Mouse (Mus musculus) fat pad, adult 2 months (tissue): ENCODE data around the gene Nat8.
"Not testable (repeated sequence)": the region's sequence is repeated elsewhere in the genome, so short reads cannot be mapped to it uniquely, and the experiment has no call there.

ENCODE experiments used
- DNase-seq: peaks from one replicate; pipeline ENCODE4 v3.0.0-alpha.2; 2011; ENCODE audit warnings: low read depth, low spot score; ENCODE audit errors: extremely low read depth

Nat8 gene

GRCm38 (mm10) chr6:85836827-85837226 is 4.9 kb upstream of the Nat8 start:
- not testable (repeated sequence) for DNase-seq

DNA sequence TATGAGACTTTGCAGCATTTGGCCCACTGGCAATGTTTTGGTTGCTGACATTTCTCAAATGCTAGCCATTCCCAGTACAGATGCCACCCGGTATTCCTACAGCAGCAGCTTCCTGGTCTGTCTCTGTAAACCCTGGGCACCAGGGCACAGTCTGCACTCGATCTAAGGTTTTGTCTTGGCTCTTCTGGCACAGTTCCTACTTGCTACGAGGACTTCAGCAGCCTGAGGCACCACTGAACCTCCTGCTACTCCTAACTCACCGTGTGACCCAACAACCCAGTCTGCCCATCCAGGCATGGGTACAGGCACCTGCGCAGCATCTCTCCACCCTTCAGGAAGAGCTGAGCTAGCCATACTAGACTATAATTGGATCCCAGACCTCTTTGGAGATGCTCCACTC is 4.2 kb upstream of the Nat8 start:
- DNase-seq, result not testable (repeated sequence)

DNA sequence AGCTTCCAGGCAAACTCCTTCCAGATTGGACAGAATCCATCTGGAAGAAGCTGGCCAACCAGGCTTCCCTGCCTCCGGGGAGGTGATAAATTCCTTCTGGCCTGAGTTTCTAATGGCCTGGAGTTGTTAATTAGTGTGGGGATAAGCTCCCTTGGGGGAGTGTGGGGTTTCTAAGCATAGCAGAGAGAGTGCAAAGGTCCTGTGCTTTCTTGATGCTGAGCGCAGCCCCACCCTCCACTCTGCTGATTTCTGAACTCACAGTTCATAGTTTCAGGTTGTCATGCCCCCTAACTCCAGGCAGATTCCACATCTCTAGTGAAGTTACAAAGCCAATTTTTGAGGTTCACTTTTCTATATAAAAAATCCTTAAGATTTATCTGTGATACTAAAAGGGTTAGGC is 3.2 kb upstream of the Nat8 start:
- not testable (repeated sequence) for DNase-seq

- not testable (repeated sequence) for DNase-seq
Observed at GRCm38 (mm10) chr6:85834504-85835100, 2.7 kb upstream of the Nat8 start.

GRCm38 (mm10) chr6:85829462-85829861 is 2.4 kb downstream of the Nat8 start:
- DNase-seq, result no peak

DNA sequence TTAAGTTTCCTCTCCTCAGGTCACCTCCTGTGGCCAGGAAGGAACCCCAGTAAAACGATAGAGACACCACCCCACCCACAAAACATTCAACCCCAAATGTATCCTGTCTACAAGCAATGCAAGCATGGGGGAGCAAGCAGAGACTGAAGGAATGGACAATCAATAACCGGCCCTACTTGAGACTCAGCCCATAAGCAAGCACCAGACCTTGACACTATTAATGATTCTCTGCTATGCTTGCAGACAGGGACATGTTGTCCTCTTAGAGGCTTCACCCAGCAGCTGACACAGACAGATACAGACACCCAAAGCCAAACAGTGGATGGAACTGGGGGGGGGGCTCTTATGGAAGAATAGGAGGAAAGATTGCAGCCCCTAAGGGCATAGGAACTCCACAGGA is 6.0 kb downstream of the Nat8 start:
- DNase-seq, result no peak

- DNase-seq, result no peak
Observed at GRCm38 (mm10) chr6:85823382-85824090, 8.3 kb downstream of the Nat8 start.

DNA sequence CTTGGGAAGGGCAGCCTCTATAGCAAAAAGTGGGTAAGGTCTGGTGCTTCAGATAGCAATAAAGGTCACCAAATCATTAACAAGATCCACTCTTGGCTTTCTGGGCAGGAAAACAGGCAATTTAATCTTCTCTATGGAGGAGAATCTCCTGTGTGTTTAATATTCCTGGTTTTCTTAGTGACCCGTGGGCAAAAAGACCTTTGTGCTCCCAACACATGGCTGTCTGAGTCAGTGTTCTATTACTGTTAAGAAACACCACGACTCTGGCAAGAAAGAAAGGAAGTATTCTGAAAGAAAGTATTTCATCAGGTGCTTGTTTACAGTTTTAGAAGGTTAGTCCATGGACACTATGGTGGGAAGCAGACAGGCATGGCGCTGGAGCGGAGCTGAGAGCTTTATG is 9.6 kb downstream of the Nat8 start:
- no peak for DNase-seq

GRCm38 (mm10) chr6:85820837-85821236 is 11.0 kb downstream of the Nat8 start, which contains the start of the genes Nat8f6 and Nat8f5:
Gene Nat8f6, minus strand, starts transcription at chr6:85820954.
Gene Nat8f5, minus strand, starts transcription at chr6:85820972.
- DNase-seq, result no peak

DNA sequence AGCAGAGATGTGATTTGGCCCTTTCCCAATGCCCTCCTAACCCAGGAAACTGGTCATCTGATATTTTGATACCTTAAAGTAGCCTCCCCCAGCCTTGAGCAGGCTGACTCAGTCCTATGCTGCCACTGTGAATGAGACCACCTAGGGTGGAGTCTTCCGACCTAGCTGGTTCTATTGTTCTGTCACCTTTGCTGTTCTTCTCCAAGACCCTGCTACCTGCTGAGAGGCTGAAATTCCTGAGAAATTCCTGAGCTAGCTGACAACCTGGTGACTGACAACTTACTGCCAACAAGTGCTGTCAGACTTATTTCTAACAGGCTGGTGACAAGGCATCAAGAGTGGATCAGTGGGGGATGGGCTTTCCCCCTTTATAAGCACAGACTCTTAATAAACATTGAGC is 13.5 kb downstream of the Nat8 start:
- no peak for DNase-seq

GRCm38 (mm10) chr6:85813339-85813738 is 18.5 kb downstream of the Nat8 start:
- no peak for DNase-seq

GRCm38 (mm10) chr6:85810942-85811537 is 20.8 kb downstream of the Nat8 start:
- not testable (repeated sequence) for DNase-seq

DNA sequence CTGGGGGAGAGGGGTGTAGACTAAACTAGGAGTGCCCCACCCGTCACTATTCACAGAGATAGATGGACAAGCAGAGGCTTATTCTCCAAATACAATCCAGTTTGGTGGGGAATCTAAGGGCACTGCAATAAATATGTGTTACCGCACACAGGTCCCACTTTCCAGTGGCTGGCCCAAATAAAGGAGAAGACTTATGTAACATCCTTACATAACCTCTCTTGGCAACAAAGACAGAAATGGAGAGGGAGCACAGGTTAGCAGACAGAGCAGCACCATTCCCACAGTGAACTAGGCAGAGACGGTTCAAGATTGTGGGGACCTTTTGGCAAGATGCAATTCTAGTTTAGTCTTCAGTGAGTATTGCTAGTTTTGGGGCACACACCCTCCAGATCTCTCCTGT is 21.4 kb downstream of the Nat8 start:
- DNase-seq, result not testable (repeated sequence)

DNA sequence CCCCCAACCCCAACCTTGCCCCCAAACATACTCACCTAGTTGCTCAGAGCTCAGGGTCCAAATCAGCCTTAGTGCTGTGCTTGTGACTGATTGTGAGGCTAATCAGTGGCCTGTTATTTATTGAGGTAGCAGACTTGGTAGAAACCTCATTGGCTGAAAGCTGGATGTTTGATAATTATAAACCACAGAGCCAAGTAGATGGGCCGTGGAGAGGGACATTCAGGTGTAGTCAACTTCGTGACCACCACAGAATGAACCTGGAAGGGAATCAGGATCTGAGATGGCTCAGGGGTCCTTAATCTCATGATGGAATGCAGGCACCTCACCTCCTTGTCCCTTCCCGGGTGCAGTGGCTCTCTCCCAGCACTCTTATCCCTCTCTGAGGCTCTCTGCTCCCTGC is 22.1 kb downstream of the Nat8 start:
- DNase-seq, result not testable (repeated sequence)

DNA sequence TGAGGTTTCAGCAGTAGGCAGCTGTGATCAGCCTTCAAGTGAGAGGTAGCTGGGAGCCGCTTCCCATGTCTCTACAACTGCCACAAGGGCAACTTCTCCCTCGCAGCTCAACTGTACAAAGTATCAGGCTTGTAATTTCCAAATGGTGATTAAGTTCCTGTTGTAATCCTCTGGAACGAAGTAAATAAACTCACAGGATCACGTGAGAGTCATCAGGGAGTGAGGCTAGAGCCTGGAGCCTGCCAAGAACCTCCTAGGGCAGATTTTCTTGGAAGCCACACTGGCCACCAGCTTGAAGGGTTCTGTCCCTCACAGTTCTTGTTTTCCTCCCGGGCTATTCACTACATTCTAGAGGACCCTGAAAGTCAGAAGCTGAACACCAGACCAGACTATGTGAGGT is 28.7 kb downstream of the Nat8 start:
- DNase-seq, result not testable (repeated sequence)
